Mouse (Mus musculus): ENCODE results near the gene Hpse2.
"Not testable (repeated sequence)": the region's sequence is repeated elsewhere in the genome, so short reads cannot be mapped to it uniquely, and the experiment has no call there.

The Hpse2 gene

DNA sequence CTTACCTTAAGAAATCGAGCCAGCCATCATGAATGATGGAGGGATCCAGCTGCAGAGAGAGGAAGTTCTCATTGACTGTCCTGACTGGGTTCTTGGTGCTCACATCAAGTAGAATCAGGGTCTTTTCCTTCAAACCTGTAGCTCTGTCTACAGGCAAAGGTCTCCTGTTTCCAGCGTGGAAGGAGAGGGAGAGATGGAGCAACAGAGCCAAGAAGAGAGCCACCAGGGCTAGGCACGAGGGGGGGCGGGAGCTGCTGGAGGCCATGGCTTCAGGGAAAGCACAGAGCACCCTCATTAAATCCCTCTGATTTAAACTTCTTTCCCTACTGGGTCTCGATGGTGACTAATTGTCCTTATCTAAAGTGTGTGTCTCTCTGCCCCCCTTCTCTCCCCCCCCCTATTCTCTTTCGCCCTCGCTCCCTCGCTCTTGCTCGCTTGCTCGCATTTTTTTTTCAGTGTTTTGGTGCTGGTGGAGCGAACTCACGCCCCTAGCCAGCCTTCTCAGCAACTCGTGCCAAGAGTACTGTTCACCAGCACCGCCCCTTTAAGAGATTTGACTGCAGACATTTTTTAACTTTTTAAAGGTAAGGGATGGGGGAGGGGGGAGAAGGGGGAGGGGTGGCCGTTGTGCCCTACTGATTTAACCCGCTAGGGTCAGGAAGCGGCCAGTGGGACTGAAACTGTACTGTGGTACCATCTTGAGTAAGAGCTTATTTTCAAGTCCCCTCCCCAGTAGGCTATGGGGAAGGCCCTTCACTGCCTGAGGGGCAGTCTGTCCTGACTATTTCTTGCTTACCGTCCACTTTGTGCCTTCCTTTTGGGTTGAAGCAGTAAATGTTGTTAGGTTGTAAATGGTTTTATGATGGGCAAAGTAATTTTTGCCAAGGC is at the start of gene Hpse2:
TSS of gene Hpse2 (minus strand) at position 339 of the 888 bp plus-strand sequence.
- in situ Hi-C loops (cut with MboI; ENCODE audit: low pct_unique_long_range_greater_than_20kb in 1 of 2, low sequenced_read_pairs in 2 of 2, unreplicated experiment in 1 of 2), result no loop called here

DNA sequence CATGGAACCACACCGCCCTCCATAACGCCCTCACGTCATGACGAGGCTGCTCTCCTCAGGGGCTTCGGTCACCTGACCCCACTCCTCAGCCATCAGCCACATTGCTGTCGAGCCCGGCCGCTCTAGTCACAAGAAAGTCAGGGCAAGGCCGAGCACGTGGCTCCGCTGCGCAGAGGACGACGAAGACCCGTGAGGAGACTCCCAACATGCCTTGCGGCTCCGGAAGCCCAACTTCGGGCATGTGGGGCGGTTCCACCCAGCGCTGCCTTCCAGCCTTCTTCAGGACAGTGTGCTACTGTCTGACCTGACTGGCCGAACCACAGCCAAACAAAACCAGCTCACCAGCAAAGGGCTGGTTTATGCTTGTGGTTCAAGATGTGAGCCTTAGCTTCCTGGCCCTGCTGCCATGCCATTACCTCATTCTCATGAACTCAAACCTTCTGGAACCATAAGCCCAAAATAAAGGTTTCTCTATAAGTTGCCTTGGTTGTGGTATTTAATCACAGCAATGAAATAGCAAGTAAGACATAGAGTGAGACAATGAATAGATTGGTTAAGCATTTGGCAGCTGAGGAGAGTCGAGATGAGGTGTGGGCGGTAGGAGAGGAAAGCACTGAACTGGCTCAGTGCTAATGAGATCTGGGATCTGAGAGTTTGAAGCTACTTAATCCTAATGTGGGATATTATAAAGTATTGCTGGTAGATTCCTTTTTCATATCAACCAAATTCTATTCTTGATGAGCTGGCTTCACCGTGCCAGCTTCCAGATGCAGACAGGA is 39.5 kb upstream of the Hpse2 start:
- in situ Hi-C loops (cut with MboI; ENCODE audit: low pct_unique_long_range_greater_than_20kb in 1 of 2, low sequenced_read_pairs in 2 of 2, unreplicated experiment in 1 of 2), result no loop called here

DNA sequence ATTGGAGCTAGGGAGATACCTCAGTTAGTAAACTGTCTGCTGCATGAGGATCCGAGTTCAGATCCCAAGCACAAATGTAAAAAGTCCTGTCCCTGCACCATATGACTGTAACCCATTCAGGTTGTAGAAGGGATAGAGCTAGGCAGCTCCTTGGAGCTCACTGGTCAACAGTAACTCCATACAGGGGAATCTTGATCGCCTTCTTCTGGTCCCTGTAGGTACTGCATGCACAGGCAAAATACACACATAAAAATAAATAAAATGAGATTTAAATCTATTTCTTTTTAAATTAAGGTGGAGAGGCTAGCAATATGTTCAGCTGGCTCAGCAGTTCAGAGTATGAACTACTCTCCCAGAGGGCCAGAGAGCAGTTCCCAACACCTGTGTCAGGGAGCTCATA is 35.9 kb upstream of the Hpse2 start:
- in situ Hi-C loops (cut with MboI; ENCODE audit: low pct_unique_long_range_greater_than_20kb in 1 of 2, low sequenced_read_pairs in 2 of 2, unreplicated experiment in 1 of 2), result no loop called here

DNA sequence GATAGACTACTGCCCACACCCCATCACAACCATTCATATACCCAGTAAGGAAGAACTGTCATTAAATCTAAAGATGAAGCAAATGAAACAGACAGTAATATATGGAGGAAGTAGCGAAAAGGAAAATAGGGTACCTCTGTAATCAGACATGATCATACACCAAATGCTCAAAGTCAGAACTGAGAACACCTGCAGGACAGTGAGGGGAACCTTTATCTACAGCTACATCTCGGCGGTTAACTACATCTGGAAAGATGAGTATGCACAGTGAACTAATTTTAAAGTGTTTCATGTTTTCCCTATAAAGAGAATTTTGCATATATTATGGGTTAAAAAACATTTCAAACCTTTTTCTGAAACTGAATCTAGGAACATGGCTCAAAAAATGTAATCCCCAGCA is 32.4 kb upstream of the Hpse2 start:
- in situ Hi-C loops (cut with MboI; ENCODE audit: low pct_unique_long_range_greater_than_20kb in 1 of 2, low sequenced_read_pairs in 2 of 2, unreplicated experiment in 1 of 2), result no loop called here

DNA sequence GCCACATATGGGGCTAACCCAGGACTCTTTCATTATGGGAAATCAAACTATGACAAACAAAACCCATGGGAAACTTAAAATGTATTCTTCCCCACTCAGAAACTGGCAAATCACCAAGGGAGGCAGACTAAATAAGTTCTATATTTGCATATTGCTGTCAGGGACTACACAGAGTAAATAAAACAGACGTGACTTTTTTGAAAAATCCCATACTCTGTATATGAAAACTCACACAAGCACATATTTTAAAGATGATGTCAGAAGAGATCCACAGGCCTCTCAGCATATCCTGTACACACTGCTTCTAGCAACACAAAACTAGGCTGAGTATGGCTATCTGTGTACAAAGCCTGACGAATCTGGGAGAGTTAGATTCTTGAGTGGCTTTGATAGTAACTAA is 27.4 kb upstream of the Hpse2 start:
- in situ Hi-C loops (cut with MboI; ENCODE audit: low pct_unique_long_range_greater_than_20kb in 1 of 2, low sequenced_read_pairs in 2 of 2, unreplicated experiment in 1 of 2), result loop anchor here in 1 of 2 experiments (10.0 kb wide), 1 partner anchor 621 kb away; no protein-coding TSS in a partner anchor

DNA sequence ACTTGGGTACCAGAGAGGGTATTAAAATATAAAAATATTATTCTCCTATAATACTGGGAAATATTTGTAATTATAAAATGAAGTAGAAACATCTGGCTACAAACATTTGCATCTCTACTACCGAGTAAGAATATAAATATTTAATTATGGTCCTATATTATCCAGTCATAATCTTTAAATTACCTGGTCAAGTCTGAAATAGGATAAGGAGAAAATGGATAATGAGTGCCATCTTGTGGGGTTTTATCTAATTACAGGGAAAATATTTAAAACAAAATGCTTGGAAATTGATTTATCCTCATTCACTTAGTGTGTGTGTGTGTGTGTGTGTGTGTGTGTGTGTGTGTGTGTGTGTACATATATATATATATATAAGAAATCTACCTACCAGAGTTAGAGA is 19.0 kb upstream of the Hpse2 start:
- in situ Hi-C loops (cut with MboI; ENCODE audit: low pct_unique_long_range_greater_than_20kb in 1 of 2, low sequenced_read_pairs in 2 of 2, unreplicated experiment in 1 of 2), result no loop called here

DNA sequence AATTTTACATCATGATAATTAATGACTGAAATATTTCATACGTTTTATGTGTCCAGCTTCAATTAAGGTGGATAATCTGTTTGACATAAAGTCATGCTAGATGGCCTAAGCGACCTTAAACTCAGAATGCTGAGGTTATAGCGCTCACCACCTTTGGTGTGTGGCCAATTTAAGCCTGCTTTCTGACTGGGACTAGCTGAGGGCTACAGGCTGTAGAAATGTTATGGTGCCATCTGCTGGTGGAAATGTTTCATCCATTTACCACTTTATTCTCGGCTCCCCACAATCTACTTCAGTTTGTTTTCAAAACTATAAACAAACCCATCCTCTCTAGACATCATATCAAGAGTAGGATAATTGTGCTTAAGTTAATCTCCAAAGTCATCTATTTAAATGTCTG is 8.2 kb upstream of the Hpse2 start:
- in situ Hi-C loops (cut with MboI; ENCODE audit: low pct_unique_long_range_greater_than_20kb in 1 of 2, low sequenced_read_pairs in 2 of 2, unreplicated experiment in 1 of 2), result no loop called here

DNA sequence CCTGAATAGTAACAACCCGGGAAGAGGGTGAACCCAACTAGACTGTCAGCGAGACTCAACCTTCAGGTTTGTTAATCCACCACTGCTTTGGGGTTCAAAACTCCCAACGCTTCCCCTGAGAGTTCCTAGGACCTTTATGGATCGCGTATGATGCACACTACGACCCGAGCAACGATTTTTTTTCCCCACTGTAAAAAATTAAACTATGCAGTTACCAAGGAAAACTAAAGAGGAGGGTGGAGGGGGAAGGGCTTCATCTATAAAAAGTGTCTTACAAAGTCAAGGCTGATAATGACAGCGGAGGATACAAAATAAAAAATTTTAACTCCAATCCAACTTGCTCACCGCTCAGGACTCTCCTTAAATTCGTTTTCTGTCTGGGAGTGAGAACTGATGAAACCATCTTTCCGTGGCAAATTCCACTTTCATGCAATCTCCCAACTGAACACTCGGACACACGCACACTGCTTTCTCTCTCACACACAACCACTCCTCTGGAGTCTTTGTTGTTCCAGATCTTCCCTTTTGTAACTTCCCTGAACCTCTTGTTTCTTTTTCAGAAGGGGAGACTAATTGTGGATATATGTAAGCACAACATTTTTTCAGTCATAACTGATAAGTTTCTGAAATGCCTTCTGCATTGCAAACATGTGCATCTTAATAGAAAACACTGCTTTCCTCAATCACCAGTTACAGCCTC is 934 bp downstream of the Hpse2 start:
- in situ Hi-C loops (cut with MboI; ENCODE audit: low pct_unique_long_range_greater_than_20kb in 1 of 2, low sequenced_read_pairs in 2 of 2, unreplicated experiment in 1 of 2), result no loop called here

DNA sequence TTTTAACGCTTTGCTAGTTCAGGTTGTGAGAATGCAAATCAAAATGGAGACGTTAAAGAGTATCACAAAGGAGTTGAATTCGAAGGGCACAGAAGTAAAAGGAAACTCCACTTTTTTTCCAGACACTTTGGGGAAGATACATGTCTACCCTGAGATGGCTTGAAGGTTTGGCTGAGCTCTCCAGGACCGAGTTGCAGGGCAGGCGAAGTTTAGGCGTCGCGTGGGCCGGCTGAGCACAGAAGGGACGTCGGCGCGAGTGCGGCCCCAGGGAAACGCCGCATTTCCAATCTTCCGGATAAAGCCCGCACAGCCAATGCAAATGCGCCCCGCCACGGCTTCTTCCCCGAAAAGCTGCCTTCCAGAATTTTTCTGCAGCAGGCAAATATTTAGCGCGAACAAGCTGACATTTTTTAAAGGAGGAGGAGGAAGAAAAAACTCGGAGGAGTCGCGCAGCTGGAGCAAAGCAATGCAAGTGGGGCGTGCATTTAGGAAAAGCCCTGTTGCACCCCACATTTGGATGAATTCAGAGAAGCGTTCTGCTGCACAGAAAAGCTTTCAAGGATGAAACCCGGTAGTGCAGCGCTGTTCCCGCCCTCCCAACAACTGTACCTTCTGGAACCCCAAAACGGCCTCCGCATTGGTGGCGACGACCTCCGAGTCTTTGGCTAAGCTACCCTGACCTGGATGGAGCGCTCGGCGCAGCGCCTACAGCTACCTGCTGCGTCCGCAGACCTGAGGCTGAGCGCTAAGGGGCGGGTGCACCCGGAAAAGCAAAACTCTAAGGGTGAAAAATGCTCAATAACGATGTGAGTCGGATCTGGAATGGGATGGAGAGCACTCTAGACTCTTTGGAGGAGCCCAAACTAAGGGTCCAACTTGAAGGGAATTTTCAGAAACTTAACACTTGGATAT is 1.9 kb downstream of the Hpse2 start:
- in situ Hi-C loops (cut with MboI; ENCODE audit: low pct_unique_long_range_greater_than_20kb in 1 of 2, low sequenced_read_pairs in 2 of 2, unreplicated experiment in 1 of 2), result no loop called here

DNA sequence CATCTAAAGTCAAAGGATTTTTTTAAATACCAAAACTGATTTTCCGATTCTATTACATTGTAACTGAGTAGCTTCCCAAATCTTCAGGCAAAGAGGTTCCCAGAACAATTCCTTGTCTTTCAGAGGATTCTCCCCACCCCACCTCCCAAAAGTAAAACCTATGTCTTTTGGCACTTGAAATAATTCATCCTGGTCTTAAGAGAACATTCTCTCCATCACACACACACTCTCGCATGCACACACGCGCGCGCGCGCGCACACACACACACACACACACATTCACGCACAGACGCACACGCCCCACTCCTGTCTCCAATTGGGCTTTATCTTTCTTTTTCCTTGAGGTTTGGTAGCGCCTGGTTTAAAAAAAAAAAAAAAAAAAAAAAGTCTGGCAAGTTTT is 2.7 kb downstream of the Hpse2 start:
- in situ Hi-C loops (cut with MboI; ENCODE audit: low pct_unique_long_range_greater_than_20kb in 1 of 2, low sequenced_read_pairs in 2 of 2, unreplicated experiment in 1 of 2), result no loop called here

DNA sequence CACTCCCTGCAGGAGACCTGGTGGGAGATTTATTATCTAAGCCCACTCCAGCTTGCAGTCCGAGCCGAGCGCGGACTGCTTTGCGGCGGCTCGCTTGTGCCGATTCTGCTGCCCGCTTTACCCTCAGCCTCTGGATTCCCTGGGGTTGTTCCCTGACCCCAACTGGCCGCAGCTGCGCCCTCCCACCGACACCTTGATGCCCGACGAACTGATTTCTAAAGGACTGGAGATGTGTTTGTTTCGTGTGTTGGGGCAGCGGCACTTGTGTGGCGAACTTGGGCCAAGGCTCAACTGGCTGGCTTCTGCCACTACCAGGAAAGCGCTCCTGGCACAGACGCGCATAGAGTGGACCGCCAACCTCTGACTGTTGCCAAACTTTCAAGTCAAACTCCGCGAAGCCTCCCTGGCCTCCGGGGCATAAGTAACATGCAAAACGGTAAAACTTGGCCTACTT is 3.1 kb downstream of the Hpse2 start:
- in situ Hi-C loops (cut with MboI; ENCODE audit: low pct_unique_long_range_greater_than_20kb in 1 of 2, low sequenced_read_pairs in 2 of 2, unreplicated experiment in 1 of 2), result no loop called here

DNA sequence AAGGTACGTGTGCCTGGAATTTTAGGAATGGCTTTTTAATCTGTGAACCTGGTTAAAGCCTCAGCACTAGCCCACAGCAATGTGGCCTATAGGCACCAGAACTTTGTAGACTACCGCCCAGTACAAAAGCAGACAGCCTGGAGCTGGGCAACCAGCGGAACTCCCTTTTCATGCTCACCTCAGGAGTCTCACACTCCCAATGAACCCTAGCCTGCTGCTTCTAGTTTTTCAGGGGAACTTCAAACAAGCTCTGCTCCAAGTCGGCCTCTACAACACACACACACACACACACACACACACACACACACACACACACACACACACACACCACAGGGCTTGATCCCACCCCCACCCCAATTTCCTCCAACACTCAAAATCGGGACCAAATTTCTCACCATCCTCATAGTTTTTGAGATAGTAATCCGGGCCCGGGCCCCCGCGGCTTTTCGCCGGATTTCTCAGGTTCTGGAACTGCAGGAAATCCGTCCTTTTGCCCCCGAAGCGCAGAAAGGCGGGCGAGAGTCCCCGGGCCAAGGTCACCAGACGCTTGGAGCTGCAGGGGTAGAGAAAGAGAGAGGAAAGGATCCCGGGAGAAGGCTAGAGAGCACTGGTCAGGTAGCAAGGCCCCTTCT is 3.7 kb downstream of the Hpse2 start:
- in situ Hi-C loops (cut with MboI; ENCODE audit: low pct_unique_long_range_greater_than_20kb in 1 of 2, low sequenced_read_pairs in 2 of 2, unreplicated experiment in 1 of 2), result no loop called here

DNA sequence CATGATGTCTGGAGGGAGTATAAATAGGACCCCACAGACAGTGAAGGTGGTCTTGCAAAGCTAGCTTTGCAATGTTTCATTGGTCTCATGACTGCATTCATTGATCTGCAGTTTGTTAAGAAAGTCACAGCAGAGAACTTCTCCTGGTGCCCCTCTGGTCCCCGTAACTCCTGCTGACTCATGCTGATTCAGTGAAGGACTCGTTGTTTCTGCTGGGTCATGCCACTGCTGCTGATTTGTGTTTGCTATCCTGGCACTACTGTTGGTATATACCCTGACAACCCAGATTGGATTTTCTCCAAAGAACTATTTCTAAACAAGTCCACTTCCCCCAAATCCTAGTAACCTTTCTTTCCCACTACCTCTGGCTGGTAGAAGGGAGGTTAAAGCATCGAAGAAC is 29.3 kb downstream of the Hpse2 start:
- in situ Hi-C loops (cut with MboI; ENCODE audit: low pct_unique_long_range_greater_than_20kb in 1 of 2, low sequenced_read_pairs in 2 of 2, unreplicated experiment in 1 of 2), result no loop called here

DNA sequence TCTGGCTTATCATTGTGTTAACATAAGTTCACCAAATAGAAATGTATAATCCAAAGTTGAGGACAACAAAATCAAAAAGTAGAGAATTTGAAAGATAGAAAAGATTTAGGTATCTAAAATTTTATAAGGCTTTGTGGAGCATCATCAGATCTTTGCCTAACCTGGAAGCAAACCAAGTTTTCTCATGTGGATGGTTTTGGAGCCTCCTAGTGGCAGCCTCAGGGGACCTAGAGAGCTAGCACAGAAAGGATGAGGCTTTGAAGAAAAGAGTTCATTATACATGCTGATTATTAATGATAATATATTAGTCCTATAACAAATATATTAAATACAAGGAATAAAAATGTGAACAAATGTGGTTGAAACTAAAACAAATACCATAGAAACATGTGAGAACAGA is 77.0 kb downstream of the Hpse2 start:
- in situ Hi-C loops (cut with MboI; ENCODE audit: low pct_unique_long_range_greater_than_20kb in 1 of 2, low sequenced_read_pairs in 2 of 2, unreplicated experiment in 1 of 2), result no loop called here

DNA sequence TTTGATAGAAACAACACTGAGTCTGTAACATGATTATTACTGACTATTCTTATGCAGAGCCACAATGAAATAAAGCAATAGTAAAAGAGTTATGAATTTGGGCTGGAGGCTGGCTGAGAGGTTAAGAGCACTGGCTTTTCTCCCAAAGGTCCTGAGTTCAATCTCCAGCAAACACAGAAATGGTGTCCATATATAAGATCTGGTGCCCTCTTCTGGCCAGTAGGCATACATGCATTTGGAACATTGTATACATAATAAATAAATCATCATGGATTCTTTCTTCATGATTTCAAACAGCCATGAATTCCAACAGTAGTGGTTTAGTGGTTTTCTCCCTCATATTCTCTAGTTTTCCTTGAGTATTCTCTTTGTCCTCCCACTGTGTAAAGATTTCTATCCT is 81.4 kb downstream of the Hpse2 start:
- in situ Hi-C loops (cut with MboI; ENCODE audit: low pct_unique_long_range_greater_than_20kb in 1 of 2, low sequenced_read_pairs in 2 of 2, unreplicated experiment in 1 of 2), result loop anchor here in 1 of 2 experiments (10.0 kb wide), 1 partner anchor 512 kb away; no protein-coding TSS in a partner anchor

DNA sequence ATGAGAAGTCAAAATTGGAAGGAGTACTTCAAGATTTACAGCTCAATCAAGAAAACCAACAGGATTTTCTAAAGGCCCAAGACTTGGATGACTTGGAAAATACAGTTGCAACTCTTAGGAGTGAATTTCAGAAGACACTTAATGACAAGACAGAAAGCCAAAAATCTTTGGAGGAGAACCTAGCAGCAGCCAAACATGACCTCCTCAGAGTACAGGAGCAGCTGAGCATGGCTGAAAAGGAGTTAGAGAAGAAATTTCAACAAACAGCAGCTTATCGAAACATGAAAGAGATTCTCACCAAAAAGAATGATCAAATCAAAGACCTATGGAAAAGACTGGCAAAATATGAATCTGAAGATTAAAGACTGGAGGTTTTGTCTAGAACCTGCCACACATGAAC is 106.8 kb downstream of the Hpse2 start:
- in situ Hi-C loops (cut with MboI; ENCODE audit: low pct_unique_long_range_greater_than_20kb in 1 of 2, low sequenced_read_pairs in 2 of 2, unreplicated experiment in 1 of 2), result not testable (repeated sequence)

DNA sequence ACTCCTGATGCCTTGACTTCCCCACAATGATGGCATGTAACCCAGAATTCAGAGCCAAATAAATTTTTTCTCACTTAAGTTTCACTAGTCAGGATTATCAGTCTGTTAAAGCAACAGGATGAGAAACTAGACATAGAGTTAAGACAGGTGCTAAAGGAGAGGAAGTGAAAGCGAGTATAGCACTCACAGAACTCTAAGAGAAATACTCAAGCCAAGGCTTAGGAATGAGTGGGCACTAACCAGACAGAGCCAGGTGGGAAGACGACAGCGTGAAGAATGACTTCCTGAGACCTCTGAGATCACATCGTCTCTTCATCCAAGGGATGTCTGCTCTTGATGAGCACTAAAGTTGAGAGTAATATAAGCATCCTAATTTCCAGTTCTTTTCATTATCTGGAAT is 144.2 kb downstream of the Hpse2 start:
- in situ Hi-C loops (cut with MboI; ENCODE audit: low pct_unique_long_range_greater_than_20kb in 1 of 2, low sequenced_read_pairs in 2 of 2, unreplicated experiment in 1 of 2), result no loop called here

DNA sequence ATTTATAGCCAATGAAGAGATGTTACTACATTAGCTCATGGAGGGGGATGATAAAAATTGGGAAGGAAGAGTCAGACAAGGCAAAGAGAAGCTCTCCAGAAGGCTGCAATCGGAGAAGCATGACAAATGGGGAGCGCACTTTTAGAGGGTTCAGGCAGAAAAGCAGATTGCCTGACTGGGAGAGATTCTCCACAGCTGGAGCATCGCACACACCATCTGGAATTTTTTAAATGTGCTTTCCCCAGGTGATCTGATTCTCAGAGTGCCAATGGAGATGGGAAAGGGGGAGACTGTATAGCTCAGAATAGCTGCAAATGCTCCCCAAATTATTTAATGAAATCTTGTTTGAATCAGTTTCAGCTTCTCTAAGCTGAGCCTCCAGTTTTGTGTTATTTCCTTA is 156.4 kb downstream of the Hpse2 start:
- in situ Hi-C loops (cut with MboI; ENCODE audit: low pct_unique_long_range_greater_than_20kb in 1 of 2, low sequenced_read_pairs in 2 of 2, unreplicated experiment in 1 of 2), result no loop called here

Data from mouse embryonic stem cell (cell line).